Mouse (Mus musculus): ENCODE measurements around the gene Cnot1.

GRCm38 (mm10) chr8:95741732-95742131, 65.5 kb downstream of the Cnot1 start:
- TF ChIP-seq EP300 (optimal IDR thresholded peaks at IDR 0.05) (no peak), CTCF (IDR thresholded peaks at IDR 0.05; ENCODE audit: low read depth) (no peak)

All from stomach, postnatal 0 days (tissue).